Mouse (Mus musculus) liver, embryonic 14.5 days (tissue): ENCODE results near the gene Tpm1.

Experiments
- CTCF ChIP-seq: IDR thresholded peaks from 2 replicates; pipeline ENCODE4 v1.5.1; 2016; ENCODE audit warnings: antibody characterized with exemption, low read depth, control low read depth
- EP300 ChIP-seq: IDR thresholded peaks from 2 replicates; pipeline ENCODE4 v1.6.1; 2016; ENCODE audit warnings: antibody characterized with exemption, low read depth

DNA sequence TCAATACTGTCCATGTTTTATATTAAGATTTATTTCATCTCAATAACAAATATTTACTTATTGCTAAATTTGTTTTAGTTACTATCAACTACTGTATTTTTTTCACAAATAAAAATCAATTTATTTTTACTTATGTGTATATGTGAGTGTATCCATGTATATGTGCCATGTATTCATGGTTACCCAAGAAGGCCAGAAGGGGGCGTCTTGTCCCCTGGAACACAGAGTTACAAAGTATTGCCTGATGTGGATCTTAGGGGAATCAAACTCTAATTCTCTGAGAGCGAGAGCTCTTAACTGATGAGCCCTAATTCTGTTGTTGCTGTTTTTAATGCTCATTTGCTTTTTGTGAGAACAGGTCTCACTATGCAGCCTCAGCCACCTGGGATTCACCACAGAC is 45.2 kb upstream of the Tpm1 start:
- no peak; the same call in 1 of the 2 replicates for TF ChIP-seq CTCF
- TF ChIP-seq EP300 = no peak
